Mouse (Mus musculus) embryo, embryonic 9.5 days (tissue): ENCODE data around the gene 3110001I22Rik.
"Not testable (repeated sequence)": the region's sequence is repeated elsewhere in the genome, so short reads cannot be mapped to it uniquely, and the experiment has no call there.

Source experiments
- DNase-seq: peaks from one replicate; pipeline ENCODE4 v3.0.0-alpha.2; 2017; ENCODE audit errors: extremely low spot score

3110001I22Rik gene

DNA sequence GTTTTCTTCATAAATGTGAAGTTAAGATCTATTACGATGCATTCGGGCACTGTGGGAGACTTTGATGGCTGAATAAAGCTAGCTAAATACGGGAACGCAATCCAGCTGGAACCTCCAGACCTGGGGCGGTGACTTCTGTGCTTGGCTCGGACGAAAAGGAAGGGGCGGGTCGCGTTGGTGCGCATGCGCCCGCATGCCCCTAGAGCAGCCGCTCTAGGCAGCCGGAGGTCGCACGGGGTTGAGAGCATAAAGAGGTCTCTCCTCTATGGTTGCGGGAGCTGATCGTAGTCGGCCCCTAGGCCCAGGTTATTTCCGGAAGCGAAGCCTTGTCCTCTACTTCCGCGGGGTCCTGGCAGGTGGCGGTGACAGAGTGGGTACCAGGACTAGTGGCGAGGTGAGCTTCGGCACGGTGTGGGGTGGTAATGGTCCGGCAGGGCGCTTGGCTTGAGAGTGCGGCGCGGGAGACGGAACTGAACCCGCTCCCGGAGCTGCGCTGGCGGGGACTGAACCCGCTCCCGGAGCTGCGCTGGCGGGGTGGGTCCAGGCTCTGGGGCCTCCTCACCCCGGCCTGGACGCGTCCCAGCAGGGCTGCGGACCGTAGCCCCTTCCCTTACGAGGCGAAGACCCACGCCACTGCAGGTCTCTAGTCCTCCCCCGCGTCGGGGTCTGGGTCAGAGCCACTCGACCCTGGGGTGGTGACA, at the start of gene 3110001I22Rik, which contains the start of gene Bfar:
3110001I22Rik (plus strand) TSS at position 245 of the 701 bp plus-strand sequence.
Bfar (plus strand) TSS at position 174 of the 701 bp plus-strand sequence.
- DNase-seq: peak; percentile 92

DNA sequence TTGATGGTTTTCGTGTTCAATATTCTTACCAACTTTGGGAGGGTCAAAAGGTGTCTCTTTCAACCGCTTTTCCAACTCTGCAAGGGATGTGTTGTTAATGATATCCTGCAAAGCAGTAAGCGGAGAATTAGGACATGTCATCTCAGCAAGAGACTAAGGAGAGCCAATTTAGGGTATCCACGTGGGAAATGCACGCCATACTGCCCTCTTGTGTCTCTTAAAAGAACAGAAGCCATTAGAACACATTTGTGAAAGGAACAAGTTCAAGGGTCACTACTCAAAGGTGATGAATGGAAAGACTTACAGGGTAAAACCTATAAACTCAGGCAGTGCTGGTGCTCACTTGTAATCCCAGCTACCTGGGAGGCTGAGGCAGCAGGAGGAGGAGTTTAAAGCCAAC, 43.4 kb upstream of the 3110001I22Rik start:
- peak; percentile 15 for DNase-seq

DNA sequence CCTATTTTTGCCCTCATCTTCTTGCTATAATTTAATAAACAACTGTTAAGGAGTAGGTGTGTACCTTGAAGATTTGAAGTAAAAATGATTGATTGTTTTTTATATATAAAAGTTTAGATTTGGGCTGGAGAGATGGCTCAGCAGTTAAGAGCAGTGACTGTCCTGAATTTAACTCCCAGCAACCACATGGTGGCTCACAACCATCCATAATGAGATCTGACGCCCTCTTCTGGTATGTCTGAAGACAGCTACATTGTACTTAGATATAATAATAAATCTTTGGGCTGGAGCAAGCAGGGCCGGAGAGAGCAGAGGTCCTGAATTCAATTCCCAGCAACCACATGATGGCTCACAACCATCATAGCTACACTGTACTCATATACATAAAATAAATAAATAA, 33.5 kb upstream of the 3110001I22Rik start:
- not testable (repeated sequence) for DNase-seq

DNA sequence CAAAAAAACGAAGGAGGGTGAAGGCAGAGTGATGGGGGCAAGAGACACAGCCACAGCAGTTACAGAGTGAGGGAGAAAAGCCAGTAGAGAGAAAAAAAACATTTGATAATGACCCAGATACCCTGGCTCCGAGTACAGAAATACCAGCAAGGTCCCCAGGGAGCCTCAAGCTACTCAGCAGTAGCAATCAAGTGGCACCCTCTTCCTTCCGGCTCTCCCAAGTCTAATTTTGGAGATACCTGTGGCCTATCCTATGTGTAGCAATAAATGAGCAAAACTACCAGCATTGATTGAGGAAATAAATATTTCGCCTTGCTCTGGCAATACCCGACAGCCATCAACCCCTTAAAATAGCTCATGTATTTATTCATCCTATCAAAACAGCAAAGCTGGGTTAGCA, 32.2 kb upstream of the 3110001I22Rik start:
- no peak for DNase-seq

GRCm38 (mm10) chr16:13640064-13640463, 31.7 kb upstream of the 3110001I22Rik start:
- peak; percentile 17 for DNase-seq

GRCm38 (mm10) chr16:13644474-13644873, 27.3 kb upstream of the 3110001I22Rik start:
- DNase-seq: no peak

GRCm38 (mm10) chr16:13645930-13646329, 25.8 kb upstream of the 3110001I22Rik start:
- DNase-seq: no peak

DNA sequence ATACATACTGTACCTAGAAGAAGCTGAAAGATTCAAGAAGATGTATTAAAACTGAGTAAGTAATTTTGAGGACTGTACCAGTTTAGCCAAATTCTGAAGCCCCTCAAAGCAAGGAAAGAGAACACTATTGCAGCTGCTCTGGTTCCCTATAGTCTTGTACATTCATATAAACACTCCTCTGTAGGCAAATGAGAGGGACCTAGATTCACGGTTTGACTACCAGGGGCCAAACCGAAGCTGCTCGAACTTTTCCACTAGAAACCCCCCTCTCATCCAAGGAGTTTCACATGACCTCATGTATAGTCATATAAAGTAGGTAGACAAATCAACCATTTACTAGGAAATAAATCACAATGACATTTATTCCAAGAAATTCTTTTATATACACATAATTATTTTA, 12.8 kb upstream of the 3110001I22Rik start:
- no peak for DNase-seq

DNA sequence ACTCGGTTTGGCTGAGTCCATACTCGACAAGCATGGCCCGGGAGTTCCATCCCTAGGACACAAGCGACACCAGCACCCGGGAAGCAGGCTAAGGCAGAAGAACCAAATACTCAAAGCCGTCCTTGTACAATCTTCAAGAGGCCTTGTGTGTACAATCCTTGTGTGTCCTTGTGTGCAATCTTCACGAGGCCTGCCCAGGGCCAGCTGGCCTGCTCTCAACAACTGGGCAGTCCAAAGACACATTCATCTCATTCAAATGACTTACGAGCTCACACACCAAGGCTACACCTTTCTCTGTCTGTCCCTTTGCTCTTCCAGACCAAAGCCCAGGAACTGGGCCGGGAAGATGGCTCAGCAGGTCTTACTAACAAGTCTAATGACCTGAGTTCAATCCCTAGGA, 11.0 kb upstream of the 3110001I22Rik start:
- no peak for DNase-seq

DNA sequence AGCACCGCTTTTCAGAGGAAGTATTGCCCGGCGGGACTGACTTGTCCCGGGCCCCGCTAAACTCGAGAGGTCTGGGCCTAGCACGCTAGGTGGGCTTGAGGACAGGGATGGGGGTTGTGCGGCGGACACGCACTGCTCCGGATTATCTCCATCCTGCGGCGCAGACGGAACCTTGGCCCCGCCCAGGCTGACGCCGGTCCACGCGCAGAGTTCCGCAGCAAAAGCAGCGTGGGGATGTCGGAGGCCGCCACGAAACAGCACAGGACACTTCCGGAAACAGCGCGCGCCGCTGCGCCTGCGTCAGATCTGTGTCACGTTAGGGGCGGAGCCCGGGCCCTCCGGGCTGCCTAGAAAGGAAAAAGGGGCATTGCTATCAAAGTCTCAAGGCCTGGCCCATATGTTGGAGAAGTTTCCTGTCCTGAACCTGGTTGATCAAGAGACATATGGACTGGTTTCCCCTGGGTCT, 3.8 kb upstream of the 3110001I22Rik start, which contains the start of gene Parn:
Parn (minus strand) TSS at position 293 of the 466 bp plus-strand sequence.
- peak; percentile 90 for DNase-seq

DNA sequence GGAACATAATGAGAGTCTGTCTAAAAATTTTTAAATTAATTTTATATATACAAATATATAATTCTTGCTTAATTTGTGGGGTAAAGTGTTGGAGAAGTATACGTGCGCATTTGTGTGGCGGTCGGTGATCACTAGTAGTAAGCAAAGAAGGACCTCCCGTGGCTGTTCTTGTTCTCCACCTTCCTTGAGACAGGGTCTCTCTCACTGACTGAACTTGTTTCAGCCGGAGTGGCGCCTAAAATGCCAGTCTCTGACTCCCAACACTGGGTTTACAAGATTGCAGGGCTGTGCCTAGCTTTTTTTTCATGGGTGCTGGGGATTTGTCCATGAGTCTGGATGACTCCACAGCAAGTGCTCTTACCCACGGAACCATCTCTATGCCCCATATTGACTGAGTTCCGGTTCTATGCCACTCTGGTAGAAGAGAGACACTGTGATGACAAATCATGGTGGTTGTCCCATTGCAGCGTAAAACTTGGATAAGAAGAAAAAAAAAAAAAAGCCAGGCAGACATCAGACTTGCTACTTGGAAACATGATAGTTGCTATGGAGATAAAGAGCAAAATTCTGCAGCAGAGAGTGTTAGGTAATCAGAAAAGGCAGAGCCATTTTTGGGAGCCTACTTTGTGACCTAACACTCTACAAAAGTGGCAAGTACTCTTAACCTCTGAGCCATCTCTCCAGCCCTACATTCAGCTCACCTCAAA, 3.2 kb upstream of the 3110001I22Rik start:
- no peak for DNase-seq

DNA sequence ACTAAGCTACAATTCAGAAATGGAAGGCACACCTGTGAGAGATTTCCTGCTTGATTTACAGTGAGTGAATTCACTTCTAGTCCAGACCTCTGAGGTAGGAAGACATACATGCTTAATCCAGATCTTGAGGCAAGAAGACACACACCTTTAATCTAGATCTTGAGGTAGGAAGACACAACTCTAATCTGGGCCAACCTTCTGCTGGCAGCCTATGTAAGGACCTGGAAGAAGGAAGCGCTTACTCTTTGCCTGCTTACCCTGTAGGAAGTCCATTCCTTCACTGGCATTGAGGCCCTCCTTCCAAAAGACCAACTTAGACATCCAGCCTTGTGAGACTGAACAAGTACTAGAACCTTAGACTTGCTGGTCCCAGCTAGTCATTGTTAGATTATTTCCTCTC, 2.4 kb upstream of the 3110001I22Rik start:
- no peak for DNase-seq

DNA sequence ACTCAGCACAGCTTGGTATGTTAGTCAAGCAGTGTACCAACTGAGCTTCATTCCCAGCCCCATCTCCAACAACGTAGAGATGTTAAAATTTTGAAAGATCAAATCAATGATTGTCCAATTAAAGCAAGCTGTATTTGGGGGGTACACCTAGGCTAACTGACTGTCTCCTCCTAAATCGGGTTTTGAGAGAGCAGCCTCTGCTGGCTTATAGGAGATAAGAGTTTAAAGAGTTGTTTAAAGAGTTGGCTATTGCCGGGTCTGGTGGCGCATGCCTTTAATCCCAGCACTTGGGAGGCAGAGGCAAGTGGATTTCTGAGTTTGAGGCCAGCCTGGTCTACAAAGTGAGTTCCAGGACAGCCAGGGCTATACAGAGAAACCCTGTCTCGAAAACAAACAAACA, 833 bp upstream of the 3110001I22Rik start:
- DNase-seq: not testable (repeated sequence)

GRCm38 (mm10) chr16:13672386-13672898, 713 bp downstream of the 3110001I22Rik start:
- DNase-seq: peak; percentile 54

GRCm38 (mm10) chr16:13673114-13673513, 1.4 kb downstream of the 3110001I22Rik start:
- DNase-seq: no peak

DNA sequence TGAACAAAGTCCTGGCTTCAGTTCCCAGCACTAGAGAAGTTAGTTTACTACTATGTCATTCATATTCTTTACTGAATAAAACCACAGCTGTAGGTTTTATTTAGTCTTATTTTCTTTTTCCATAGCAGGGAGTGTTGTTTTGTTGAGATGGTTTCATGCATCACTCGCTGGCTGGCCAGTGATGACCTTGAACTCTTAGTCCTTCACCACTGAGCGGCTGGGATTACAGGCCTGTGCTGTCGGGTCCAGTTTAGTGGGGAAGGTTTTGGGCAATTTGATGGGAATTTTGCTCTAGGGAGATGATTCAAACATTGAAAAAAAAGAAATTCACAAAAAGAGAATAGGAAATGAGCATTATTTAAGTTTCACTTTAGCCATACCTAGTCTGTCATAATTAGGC, 2.8 kb downstream of the 3110001I22Rik start:
- no peak for DNase-seq

DNA sequence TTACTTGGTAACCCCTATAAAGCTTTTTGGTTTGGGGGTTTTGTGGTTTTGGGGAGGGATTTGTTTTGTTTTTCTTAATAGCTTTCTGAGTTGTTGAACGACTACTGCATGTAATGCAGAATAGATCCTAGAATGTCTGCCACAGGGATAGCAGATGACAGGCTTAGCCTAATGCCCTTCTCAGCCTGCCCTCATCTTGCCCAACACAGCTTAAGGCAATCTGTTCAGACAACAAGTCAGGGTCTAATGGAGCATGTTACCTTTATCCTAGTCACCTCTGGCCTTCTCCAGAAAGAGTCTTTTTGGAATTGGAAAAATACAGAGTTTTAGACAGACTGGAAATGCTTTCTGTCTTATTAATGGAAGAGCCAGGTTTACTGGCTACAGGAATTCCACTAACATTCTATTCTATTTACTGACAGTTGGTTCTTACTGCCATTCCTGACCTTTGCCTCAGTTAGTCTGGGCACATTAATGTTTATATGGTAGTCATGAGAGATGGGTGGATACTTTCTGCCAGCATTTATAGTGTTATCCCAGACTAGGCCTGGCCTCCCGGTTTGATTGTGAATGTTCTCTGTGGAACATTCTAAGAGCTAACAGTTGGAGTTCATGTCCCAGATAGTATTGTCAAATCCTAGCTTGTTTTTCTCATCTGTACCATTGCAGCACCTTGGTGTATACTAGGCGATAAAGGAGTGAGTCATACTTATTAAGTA, 7.0 kb downstream of the 3110001I22Rik start:
- no peak for DNase-seq

- DNase-seq: no peak
Measured at GRCm38 (mm10) chr16:13698998-13699397, 27.3 kb downstream of the 3110001I22Rik start.

GRCm38 (mm10) chr16:13702184-13702583, 30.5 kb downstream of the 3110001I22Rik start:
- no peak for DNase-seq

- DNase-seq: no peak
Measured at GRCm38 (mm10) chr16:13704676-13705075, 32.9 kb downstream of the 3110001I22Rik start.

DNA sequence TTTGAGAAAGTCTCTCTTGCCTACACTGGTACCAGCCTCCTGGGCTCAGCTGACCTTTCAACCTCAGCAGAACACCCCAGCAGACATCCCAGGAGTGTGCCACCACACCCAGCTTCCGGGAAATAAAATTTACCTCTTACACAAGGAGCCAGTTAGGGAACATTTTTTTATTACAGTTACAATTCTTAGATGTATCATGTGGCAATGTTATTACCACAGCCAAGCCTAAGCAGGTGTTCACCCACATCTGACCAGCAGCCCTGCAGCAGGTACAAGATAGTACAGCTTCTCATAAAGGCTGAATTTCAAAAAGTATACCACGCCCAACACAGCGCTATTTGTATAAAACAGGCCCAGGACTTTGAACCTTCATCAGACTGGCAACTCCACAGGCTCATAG, 43.2 kb downstream of the 3110001I22Rik start:
- no peak for DNase-seq
